Mouse (Mus musculus) heart, embryonic 10.5 days (tissue): ENCODE measurements around the gene Arfip2. TPM values are rescaled to one million over a fixed set of nuclear protein-coding genes. Genes with fewer than 3 reads are reported as not detected.
A peak's percentile ranks its signal among the peaks of the same experiment; 100 is the strongest.

Experiments
- DNase-seq: peaks from one replicate; pipeline ENCODE4 v3.0.0-alpha.2; 2017; ENCODE audit warnings: low spot score
- H3K27ac ChIP-seq: fragments of 300-500 bp; sonication (generic); 2 replicates; pipeline ENCODE4 v1.5.1; 2016; ENCODE audit warnings: mild to moderate bottlenecking
- H3K27me3 ChIP-seq: fragments of 300-500 bp; sonication (generic); 2 replicates; pipeline ENCODE4 v1.6.1; 2016; ENCODE audit warnings: mild to moderate bottlenecking; ENCODE audit not compliant: poor library complexity, insufficient read depth, severe bottlenecking
- H3K36me3 ChIP-seq: fragments of 300-500 bp; sonication (generic); 2 replicates; pipeline ENCODE4 v1.6.1; 2016; ENCODE audit warnings: mild to moderate bottlenecking, moderate library complexity
- H3K4me1 ChIP-seq: fragments of 300-500 bp; sonication (generic); 2 replicates; pipeline ENCODE4 v1.6.1; 2016; ENCODE audit warnings: mild to moderate bottlenecking
- H3K4me3 ChIP-seq: fragments of 300-500 bp; sonication (generic); 2 replicates; pipeline ENCODE4 v1.5.1; 2016; ENCODE audit warnings: mild to moderate bottlenecking, moderate library complexity
- H3K9me3 ChIP-seq: fragments of 300-500 bp; sonication (generic); 2 replicates; pipeline ENCODE4 v1.6.1; 2016; ENCODE audit warnings: mild to moderate bottlenecking, moderate library complexity
- WGBS: fragments of 180-500 bp; shearing (Covaris S2); methylation state at CpG from one replicate; pipeline ENCODE4 v1.1.7; 2016; 5-methylcytosine and 5-hydroxymethylcytosine counted together
- polyA plus RNA-seq: library from polyadenylated mRNA; unstranded; fragments of >200 nt; fragmentation: Nextera tagmentation; extraction: Ambion mirVana; gene quantifications from 2 replicates; pipeline ENCODE4 v1.2.1, GENCODE M21; 2016

Arfip2 gene
- polyA plus RNA-seq, 1 experiment from 2014 or later, result 56.2 TPM

- Histone ChIP-seq H3K4me1 (no peaks in the 10 kb centered on the region), H3K27ac (peak overlapping the region; percentile 59; the same call in 1 of the 2 replicates), H3K9me3 (peaks cover 3% of the 10 kb centered on the region; the same call in 1 of the 2 replicates), H3K4me3 (no peak overlapping the region), H3K36me3 (no peaks in the 10 kb centered on the region), H3K27me3 (no peaks in the 10 kb centered on the region)
- DNase-seq, result peak; percentile 88
- WGBS, result 40% methylated on average over 9 of the region's 9 CpGs
Observed at GRCm38 (mm10) chr7:105602860-105603623, 37.2 kb downstream of the Arfip2 start.

GRCm38 (mm10) chr7:105590097-105590496, 50.1 kb downstream of the Arfip2 start:
- no peaks in the 10 kb centered on the region for H3K36me3 ChIP-seq
- WGBS, result 21% methylated on average over 7 of the region's 7 CpGs
- H3K4me1 ChIP-seq, result peaks cover 5% of the 10 kb centered on the region; the same call in 1 of the 2 replicates
- no peak for DNase-seq
- H3K27me3 ChIP-seq, result no peaks in the 10 kb centered on the region
- no peaks in the 10 kb centered on the region for H3K9me3 ChIP-seq
- no peak overlapping the region for H3K4me3 ChIP-seq
- H3K27ac ChIP-seq, result no peak overlapping the region

- H3K4me1 ChIP-seq, result peaks cover 5% of the 10 kb centered on the region; the same call in 1 of the 2 replicates
- 71% methylated on average over 9 of the region's 9 CpGs for WGBS
- no peaks in the 10 kb centered on the region for H3K36me3 ChIP-seq
- H3K27me3 ChIP-seq, result no peaks in the 10 kb centered on the region
- H3K4me3 ChIP-seq, result no peak overlapping the region
- no peaks in the 10 kb centered on the region for H3K9me3 ChIP-seq
- no peak overlapping the region for H3K27ac ChIP-seq
- DNase-seq, result no peak
Observed at GRCm38 (mm10) chr7:105588325-105588912, 51.8 kb downstream of the Arfip2 start.

Other genes with a start within 250 kb of the Arfip2 start
- gene Fam160a2, start 240.4 kb downstream of the Arfip2 start, polyA plus RNA-seq, result 37.6 and 44.4 TPM in 2 replicates
- not detected in 2 replicates for gene Cnga4, start 235.8 kb downstream of the Arfip2 start, polyA plus RNA-seq
- gene Cckbr, start 214.7 kb downstream of the Arfip2 start, polyA plus RNA-seq, result 0.09 and 0.31 TPM in 2 replicates
- 67.0 and 74.0 TPM in 2 replicates for gene Cavin3, start 158.1 kb downstream of the Arfip2 start, polyA plus RNA-seq
- gene Smpd1, start 86.1 kb downstream of the Arfip2 start, polyA plus RNA-seq, result 39.9 and 60.4 TPM in 2 replicates
- 68.6 and 70.6 TPM in 2 replicates for gene Apbb1, start 58.8 kb downstream of the Arfip2 start, polyA plus RNA-seq
- gene Hpx, start 40.3 kb downstream of the Arfip2 start, polyA plus RNA-seq, result 0.43 and 7.4 TPM in 2 replicates
- gene Trim3, start 6.8 kb downstream of the Arfip2 start, polyA plus RNA-seq, result 30.3 and 32.6 TPM in 2 replicates
- 179 and 200 TPM in 2 replicates for gene Timm10b, start 360 bp downstream of the Arfip2 start, polyA plus RNA-seq
- gene Gm45799, start 136 bp upstream of the Arfip2 start, polyA plus RNA-seq, result 33.0 and 37.9 TPM in 2 replicates
- gene Dnhd1, start 10.4 kb upstream of the Arfip2 start, polyA plus RNA-seq, result 0.55 and 0.58 TPM in 2 replicates
- 371 and 403 TPM in 2 replicates for gene Ilk, start 96.2 kb upstream of the Arfip2 start, polyA plus RNA-seq
- 30.9 and 40.6 TPM in 2 replicates for gene Rrp8, start 97.0 kb upstream of the Arfip2 start, polyA plus RNA-seq
- gene Taf10, start 103.9 kb upstream of the Arfip2 start, polyA plus RNA-seq, result 153 and 184 TPM in 2 replicates
- 76.5 and 95.2 TPM in 2 replicates for gene Tpp1, start 111.8 kb upstream of the Arfip2 start, polyA plus RNA-seq
- 4.2 and 8.6 TPM in 2 replicates for gene Dchs1, start 147.2 kb upstream of the Arfip2 start, polyA plus RNA-seq
- 279 and 357 TPM in 2 replicates for gene Mrpl17, start 170.7 kb upstream of the Arfip2 start, polyA plus RNA-seq